Mouse (Mus musculus): Measurements from ENCODE around the gene Psg26.
"Not testable (repeated sequence)": the region's sequence is repeated elsewhere in the genome, so short reads cannot be mapped to it uniquely, and the experiment has no call there.

Psg26 gene

DNA sequence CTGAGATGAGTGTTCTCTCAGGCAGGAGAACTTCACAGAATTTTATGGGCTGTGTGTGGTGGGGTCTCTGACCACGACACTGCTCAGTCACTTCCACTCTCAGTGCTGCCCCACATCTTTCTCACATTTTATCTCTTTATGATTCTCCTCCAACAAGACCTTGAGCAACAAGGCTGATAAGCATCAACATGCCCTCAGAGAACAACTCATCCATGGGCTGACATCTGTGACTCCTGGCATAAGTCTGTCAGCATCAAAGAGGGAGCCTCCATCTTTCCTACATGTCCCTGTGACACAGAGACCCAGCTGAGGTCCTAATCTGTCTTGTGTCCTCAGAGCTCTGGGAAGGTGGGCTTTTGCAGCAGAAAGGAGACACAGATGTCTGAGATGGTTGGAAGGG, at the start of gene Psg26:
Gene Psg26, minus strand, starts transcription at position 101 of the 400 bp plus-strand sequence.
- DNase-seq (ENCODE audit: low spot score in 2 of 2): no peak

DNA sequence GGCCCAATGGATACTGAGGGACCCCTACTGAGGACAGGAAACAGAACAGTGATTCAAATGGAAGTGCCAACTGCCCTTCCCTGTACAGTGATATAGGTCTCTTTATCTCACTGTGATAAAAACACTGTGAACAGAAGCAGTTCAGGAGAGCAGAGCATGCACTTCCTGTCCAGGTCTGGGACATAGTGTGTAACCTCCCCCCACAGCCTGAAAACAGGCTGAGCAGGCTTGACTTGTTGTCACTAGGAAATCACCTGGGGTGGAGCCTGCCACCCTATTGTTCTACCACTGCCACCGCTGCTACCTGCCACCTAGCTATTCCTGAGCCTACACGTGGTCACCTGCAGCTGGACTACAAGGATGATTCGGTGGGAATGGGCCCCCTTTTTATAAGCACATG, 49.4 kb upstream of the Psg26 start:
- DNase-seq (ENCODE audit: low spot score in 2 of 2): no peak

DNA sequence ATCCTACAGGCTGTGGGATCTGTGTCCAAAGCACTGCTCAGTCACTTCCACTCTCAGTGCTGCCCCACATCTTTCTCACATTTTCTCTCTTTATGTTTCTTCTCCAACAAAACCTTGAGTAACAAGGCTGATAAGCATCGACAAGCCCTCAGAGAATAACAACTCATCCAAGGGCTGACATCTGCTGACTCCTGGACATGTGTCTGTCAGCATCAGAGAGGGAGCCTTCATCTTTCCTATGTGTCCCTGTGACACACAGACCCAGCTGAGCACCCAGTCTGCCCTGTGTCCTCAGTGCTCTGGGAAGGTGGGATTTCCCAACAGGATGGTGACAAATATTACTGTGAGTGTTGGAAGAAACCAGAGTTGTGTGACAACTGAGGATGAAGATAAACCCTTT, 48.2 kb upstream of the Psg26 start, which contains the start of gene Psg25:
Gene Psg25, minus strand, starts transcription at position 101 of the 400 bp plus-strand sequence.
- DNase-seq (ENCODE audit: low spot score in 2 of 2): no peak

DNA sequence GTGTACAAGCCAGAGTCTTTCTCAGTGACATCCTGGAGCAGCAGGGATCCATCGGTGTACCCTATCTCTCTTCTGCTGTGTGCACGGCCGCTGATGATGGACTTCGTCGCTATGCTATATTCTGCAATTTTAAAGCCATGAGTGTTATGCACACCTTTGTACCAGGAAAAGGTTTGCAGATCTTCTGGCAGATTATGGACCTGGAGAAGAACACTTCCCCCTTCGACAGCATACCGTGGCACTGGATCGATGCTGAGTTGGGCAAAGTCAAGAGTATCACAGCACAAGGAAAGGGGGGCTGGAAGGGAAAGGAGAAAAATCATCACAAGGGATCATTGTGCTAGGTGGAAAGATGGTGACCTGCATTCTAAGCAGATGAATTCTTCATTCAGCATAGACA, 40.7 kb upstream of the Psg26 start:
- no peak for DNase-seq (ENCODE audit: low spot score in 2 of 2)

DNA sequence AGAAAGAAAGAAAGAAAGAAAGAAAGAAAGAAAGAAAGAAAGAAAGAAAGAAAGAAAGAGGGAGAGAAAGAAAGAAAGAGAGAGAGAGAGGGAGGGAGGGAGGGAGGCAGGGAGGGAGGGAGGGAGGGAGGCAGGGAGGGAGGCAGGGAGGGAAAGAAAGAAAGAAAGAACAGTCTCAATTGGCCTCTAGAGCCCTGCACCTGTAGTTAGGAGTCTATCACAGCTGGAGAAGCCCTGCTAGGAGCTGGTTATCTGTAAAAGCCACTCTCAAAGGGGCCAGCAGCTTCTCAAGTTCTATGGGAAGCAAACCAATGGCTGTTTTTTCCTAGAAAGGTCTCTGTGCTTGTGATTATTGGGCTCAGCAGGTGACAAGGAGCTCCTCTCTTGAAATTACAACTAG, 28.9 kb upstream of the Psg26 start:
- not testable (repeated sequence) for DNase-seq (ENCODE audit: low spot score in 2 of 2)

DNA sequence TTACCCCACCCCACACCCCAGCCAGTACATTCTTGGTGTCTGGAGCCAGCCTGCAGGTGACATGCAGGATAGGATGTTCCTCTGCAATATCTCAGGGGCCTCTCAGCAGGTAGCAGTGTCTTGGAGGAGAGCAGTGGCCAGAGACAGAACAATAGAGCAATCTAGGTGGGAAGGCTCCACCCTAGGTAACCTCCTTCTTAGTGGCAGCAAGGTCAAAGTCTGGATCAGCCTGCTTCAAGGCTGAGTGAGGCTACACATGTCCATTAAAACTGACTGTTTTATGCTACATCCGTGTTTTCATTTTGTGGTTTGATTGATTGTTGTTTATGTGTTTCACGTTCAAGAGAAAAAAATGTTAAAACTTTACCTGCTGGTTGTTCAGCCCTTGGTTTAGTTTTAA, 28.4 kb upstream of the Psg26 start:
- not testable (repeated sequence) for DNase-seq (ENCODE audit: low spot score in 2 of 2)

DNA sequence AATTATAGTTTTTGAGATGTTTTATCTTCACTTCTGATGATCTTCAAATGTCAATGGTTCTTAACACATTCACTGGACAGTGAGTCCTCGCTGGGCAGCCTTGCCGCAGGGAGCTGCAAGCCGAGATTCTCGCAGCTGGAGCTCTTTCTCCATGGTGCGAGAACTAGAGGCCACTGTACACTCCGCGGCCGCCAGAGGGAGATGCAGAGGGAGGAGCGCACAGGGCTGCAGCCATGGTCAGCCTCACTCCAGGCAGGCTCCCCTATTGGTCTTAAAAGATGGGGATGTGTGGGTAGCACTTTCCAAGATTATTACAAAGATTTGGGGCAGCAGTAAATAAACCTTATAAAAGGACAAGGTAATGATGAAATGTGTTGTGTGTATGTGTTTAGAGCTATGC, 27.5 kb upstream of the Psg26 start:
- DNase-seq (ENCODE audit: low spot score in 2 of 2): no peak

DNA sequence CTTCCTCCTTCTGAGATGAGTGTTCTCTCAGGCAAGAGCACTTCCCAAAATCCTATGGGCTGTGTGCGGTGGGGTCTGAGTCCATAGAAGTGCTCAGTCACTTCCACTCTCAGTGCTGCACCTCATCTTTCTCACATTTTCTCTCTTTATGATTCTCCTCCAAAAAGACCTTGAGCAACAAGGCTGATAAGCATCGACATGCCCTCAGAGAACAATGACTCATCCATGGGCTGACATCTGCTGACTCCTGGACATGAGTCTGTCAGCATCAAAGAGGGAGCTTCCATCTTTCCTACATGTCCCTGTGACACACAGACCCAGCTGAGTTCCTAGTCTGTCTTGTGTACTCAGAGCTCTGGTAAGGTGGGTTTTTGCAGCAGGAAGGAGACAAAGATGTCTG, 52.0 kb downstream of the Psg26 start, which contains the start of gene Psg28:
Gene Psg28, minus strand, starts transcription at position 101 of the 400 bp plus-strand sequence.
- DNase-seq (ENCODE audit: low spot score in 2 of 2): not testable (repeated sequence)
